In genomic region chr1:156990112-156990511, GRCm38 (mm10) we compare ENCODE assay signal across 7 mouse cellular contexts. TPM values are rescaled to one million over a fixed set of nuclear protein-coding genes. Genes with fewer than 3 reads are reported as not detected.
DNase-seq lines count a peak whose midpoint lies in the region.

No protein-coding gene starts in this region.

- WGBS in embryonic facial prominence, embryonic 10.5 days, result 66% methylated on average over 9 of the region's 9 CpGs

- H3K27ac ChIP-seq in embryonic facial prominence, embryonic 10.5 days (replicated peaks), result 0 out of 2 replicates have a peak overlapping the region, but pooled peaks have one; percentile 40

- no peaks in the 10 kb centered on the region for H3K9me3 ChIP-seq in embryonic facial prominence, embryonic 10.5 days

- H3K27me3 ChIP-seq in embryonic facial prominence, embryonic 10.5 days (replicated peaks; ENCODE audit: low read depth, poor library complexity, severe bottlenecking), result peaks cover 4% of the 10 kb centered on the region; the same call in 1 of the 2 replicates

- H3K4me1 ChIP-seq in embryonic facial prominence, embryonic 10.5 days, result peaks cover 25% of the 10 kb centered on the region

- no peaks in the 10 kb centered on the region for H3K36me3 ChIP-seq in embryonic facial prominence, embryonic 10.5 days (replicated peaks)

- peak; percentile 10 for DNase-seq in T-cell, adult 2 months (ENCODE audit: low spot score)
- DNase-seq in embryonic facial prominence, embryonic 10.5 days (ENCODE audit: low spot score), result no peak
- peak; percentile 58 for DNase-seq in layer of hippocampus, postnatal 10 days (ENCODE audit: low spot score in 2 of 2)
- DNase-seq in retina, postnatal 1 day, result peak; percentile 90
- DNase-seq in gastrocnemius, postnatal 25 days, result no peak
- DNase-seq in gastrocnemius, postnatal 10 days, result no peak
- DNase-seq in ovary, adult 18-20 months (ENCODE audit: low spot score), result no peak

- H3K4me3 ChIP-seq in embryonic facial prominence, embryonic 10.5 days, result no peak overlapping the region

RNA-seq across cellular contexts. Expression of gene Ralgps2, which starts 50.7 kb away (rescaled TPM):
- 84.0 and 90.1 TPM in 2 replicates for polyA plus RNA-seq in embryonic facial prominence, embryonic 10.5 days (2016; fragmentation: Nextera tagmentation; extraction: Ambion mirVana)
- total RNA-seq in layer of hippocampus, postnatal 10 days (2021), result 100 to 1,000 TPM in 1 of 2 experiments, 10 to 100 TPM in 1; 93.3 to 101 TPM
- total RNA-seq in gastrocnemius, postnatal 25 days (2021), result 1 to 10 TPM; 1.6 to 1.9 TPM
- 10 to 100 TPM in 1 of 2 experiments, 1 to 10 TPM in 1; 8.4 to 17.6 TPM for total RNA-seq in gastrocnemius, postnatal 10 days (2021)

Comparison
In these comparisons a context has a peak if more than half of its experiments do, and no peak if none do; other contexts are left out.
1. DNase-seq: peak in T-cell, adult 2 months (single experiment), layer of hippocampus, postnatal 10 days (2 of 2) and retina, postnatal 1 day (single experiment); none in embryonic facial prominence, embryonic 10.5 days (single experiment), gastrocnemius, postnatal 25 days (single experiment), gastrocnemius, postnatal 10 days (single experiment) and ovary, adult 18-20 months (single experiment).
2. RNA of gene Ralgps2, which starts 50.7 kb away (total RNA-seq): 93.3 to 101 TPM in layer of hippocampus, postnatal 10 days; 8.4 to 17.6 TPM in gastrocnemius, postnatal 10 days and 1.6 to 1.9 TPM in gastrocnemius, postnatal 25 days; every median in the first group is over 4 times any median in the second.